Mouse (Mus musculus) midbrain, embryonic 15.5 days (tissue): ENCODE results near the gene Gm17349. TPM values are rescaled to one million over a fixed set of nuclear protein-coding genes. Genes with fewer than 3 reads are reported as not detected.
"Not testable (repeated sequence)": the region's sequence is repeated elsewhere in the genome, so short reads cannot be mapped to it uniquely, and the experiment has no call there.

Experiments used
- ATAC-seq: fragments of 200-750 bp; cut with Nextera tagmentation; replicated peaks from 2 replicates; pipeline ENCODE4 v1.8.0; 2017; ENCODE audit warnings: moderate TSS enrichment
- H3K27ac ChIP-seq: fragments of 300-500 bp; sonication (generic); 2 replicates; pipeline ENCODE4 v1.5.1; 2015; ENCODE audit warnings: mild to moderate bottlenecking, inconsistent platforms
- H3K27me3 ChIP-seq: fragments of 300-500 bp; sonication (generic); replicated peaks from 2 replicates; pipeline ENCODE4 v1.6.1; 2015; ENCODE audit warnings: inconsistent platforms
- H3K36me3 ChIP-seq: fragments of 300-500 bp; sonication (generic); replicated peaks from 2 replicates; pipeline ENCODE4 v1.6.1; 2015; ENCODE audit warnings: inconsistent platforms
- H3K4me1 ChIP-seq: fragments of 300-500 bp; sonication (generic); 2 replicates; pipeline ENCODE4 v1.6.1; 2015; ENCODE audit warnings: inconsistent platforms
- H3K4me2 ChIP-seq: fragments of 300-500 bp; sonication (generic); 2 replicates; pipeline ENCODE4 v1.6.1; 2015; ENCODE audit warnings: inconsistent platforms, mild to moderate bottlenecking, moderate library complexity
- H3K4me3 ChIP-seq: fragments of 300-500 bp; sonication (generic); 2 replicates; pipeline ENCODE4 v1.5.1; 2015; ENCODE audit warnings: mild to moderate bottlenecking, inconsistent platforms
- H3K9ac ChIP-seq: fragments of 300-500 bp; sonication (generic); 2 replicates; pipeline ENCODE4 v1.6.1; 2015; ENCODE audit warnings: mild to moderate bottlenecking, inconsistent platforms
- H3K9me3 ChIP-seq: fragments of 300-500 bp; sonication (generic); 2 replicates; pipeline ENCODE4 v1.6.1; 2016; ENCODE audit warnings: inconsistent platforms
- WGBS: fragments of 180-500 bp; shearing (Covaris S2); methylation state at CpG from one replicate; pipeline ENCODE4 v1.1.7; 2015; ENCODE audit warnings: mixed read lengths; 5-methylcytosine and 5-hydroxymethylcytosine counted together
- polyA plus RNA-seq: library from polyadenylated mRNA; unstranded; fragments of >200 nt; fragmentation: Nextera tagmentation; extraction: Ambion mirVana; gene quantifications from 2 replicates; pipeline ENCODE4 v1.2.1, GENCODE M21; 2015

The Gm17349 gene
- not detected in 2 replicates for polyA plus RNA-seq

GRCm38 (mm10) chr15:99705440-99706048 is at the start of gene Gm17349:
Gene Gm17349, minus strand, starts transcription at chr15:99705490.
- Histone ChIP-seq H3K27ac (peak within 1 kb of the TSS; percentile 71), H3K9me3 (no peaks in the 10 kb centered on the region), H3K4me1 (peaks cover 30% of the 10 kb centered on the region), H3K36me3 (peaks cover 46% of the 10 kb centered on the region), H3K27me3 (no peaks in the 10 kb centered on the region), H3K4me3 (peak within 1 kb of the TSS; percentile 87), H3K9ac (peak within 1 kb of the TSS; percentile 96), H3K4me2 (peak within 1 kb of the TSS; percentile 95)
- 62% methylated on average over 11 of the region's 11 CpGs for WGBS
- no peak for ATAC-seq

- H3K4me3 ChIP-seq: no peak overlapping the region
- H3K27me3 ChIP-seq: no peaks in the 10 kb centered on the region
- H3K36me3 ChIP-seq: no peaks in the 10 kb centered on the region
- H3K9ac ChIP-seq: no peak overlapping the region
- no peak for ATAC-seq
- WGBS: 81% methylated on average over 3 of the region's 3 CpGs
- no peaks in the 10 kb centered on the region for H3K4me1 ChIP-seq
- H3K27ac ChIP-seq: no peak overlapping the region
- no peaks in the 10 kb centered on the region for H3K9me3 ChIP-seq
- no peak overlapping the region for H3K4me2 ChIP-seq
These were observed 48.9 kb upstream of the Gm17349 start for GRCm38 (mm10) chr15:99754204-99754603.

- peaks cover 36% of the 10 kb centered on the region for H3K36me3 ChIP-seq
- no peaks in the 10 kb centered on the region for H3K27me3 ChIP-seq
- H3K4me3 ChIP-seq: no peak overlapping the region
- WGBS: 96% methylated on average over 4 of the region's 4 CpGs
- no peaks in the 10 kb centered on the region for H3K9me3 ChIP-seq
- H3K4me1 ChIP-seq: no peaks in the 10 kb centered on the region
- no peak overlapping the region for H3K4me2 ChIP-seq
- H3K9ac ChIP-seq: no peak overlapping the region
- ATAC-seq: no peak
- no peak overlapping the region for H3K27ac ChIP-seq
These were observed 34.9 kb upstream of the Gm17349 start for GRCm38 (mm10) chr15:99740229-99740628.

- ATAC-seq: no peak
- Histone ChIP-seq H3K27me3 (no peaks in the 10 kb centered on the region), H3K9me3 (no peaks in the 10 kb centered on the region), H3K27ac (no peak overlapping the region), H3K4me3 (no peak overlapping the region), H3K9ac (no peak overlapping the region), H3K36me3 (peaks cover 29% of the 10 kb centered on the region), H3K4me1 (no peaks in the 10 kb centered on the region), H3K4me2 (no peak overlapping the region)
- 92% methylated on average over 11 of the region's 11 CpGs for WGBS
These were observed 31.4 kb upstream of the Gm17349 start for GRCm38 (mm10) chr15:99736675-99737074.

- no peaks in the 10 kb centered on the region for H3K4me1 ChIP-seq
- H3K36me3 ChIP-seq: peaks cover 26% of the 10 kb centered on the region
- H3K9ac ChIP-seq: no peak overlapping the region
- no peak overlapping the region for H3K4me2 ChIP-seq
- no peak for ATAC-seq
- H3K9me3 ChIP-seq: no peaks in the 10 kb centered on the region
- no peak overlapping the region for H3K27ac ChIP-seq
- no peak overlapping the region for H3K4me3 ChIP-seq
- WGBS: 91% methylated on average over 2 of the region's 2 CpGs
- no peaks in the 10 kb centered on the region for H3K27me3 ChIP-seq
These were observed 30.3 kb upstream of the Gm17349 start for GRCm38 (mm10) chr15:99735631-99736030.

GRCm38 (mm10) chr15:99733186-99733585 is 27.9 kb upstream of the Gm17349 start:
- H3K27me3 ChIP-seq: no peaks in the 10 kb centered on the region
- no peaks in the 10 kb centered on the region for H3K4me1 ChIP-seq
- peaks cover 22% of the 10 kb centered on the region for H3K36me3 ChIP-seq
- H3K27ac ChIP-seq: no peak overlapping the region
- no peak overlapping the region for H3K9ac ChIP-seq
- ATAC-seq: no peak
- 95% methylated on average over 5 of the region's 5 CpGs for WGBS
- no peak overlapping the region for H3K4me3 ChIP-seq
- H3K4me2 ChIP-seq: no peak overlapping the region
- H3K9me3 ChIP-seq: no peaks in the 10 kb centered on the region

GRCm38 (mm10) chr15:99731678-99732077 is 26.4 kb upstream of the Gm17349 start:
- H3K9ac ChIP-seq: no peak overlapping the region
- H3K36me3 ChIP-seq: peaks cover 19% of the 10 kb centered on the region
- H3K4me1 ChIP-seq: peaks cover 3% of the 10 kb centered on the region
- H3K4me3 ChIP-seq: no peak overlapping the region
- ATAC-seq: no peak
- no peak overlapping the region for H3K27ac ChIP-seq
- H3K9me3 ChIP-seq: no peaks in the 10 kb centered on the region
- WGBS: 86% methylated on average over 3 of the region's 3 CpGs
- H3K27me3 ChIP-seq: no peaks in the 10 kb centered on the region
- H3K4me2 ChIP-seq: no peak overlapping the region

- no peak for ATAC-seq
- Histone ChIP-seq H3K9me3 (no peaks in the 10 kb centered on the region), H3K27me3 (no peaks in the 10 kb centered on the region), H3K4me2 (no peak overlapping the region), H3K4me1 (peaks cover 8% of the 10 kb centered on the region), H3K36me3 (peaks cover 17% of the 10 kb centered on the region), H3K9ac (no peak overlapping the region), H3K27ac (no peak overlapping the region), H3K4me3 (no peak overlapping the region)
- 94% methylated on average over 2 of the region's 2 CpGs for WGBS
These were observed 25.9 kb upstream of the Gm17349 start for GRCm38 (mm10) chr15:99731167-99731566.

- Histone ChIP-seq H3K9ac (no peak overlapping the region), H3K9me3 (no peaks in the 10 kb centered on the region), H3K27me3 (no peaks in the 10 kb centered on the region), H3K4me2 (no peak overlapping the region), H3K4me1 (peaks cover 19% of the 10 kb centered on the region), H3K4me3 (no peak overlapping the region), H3K36me3 (peaks cover 14% of the 10 kb centered on the region), H3K27ac (no peak overlapping the region)
- WGBS: 88% methylated on average over 4 of the region's 4 CpGs
- no peak for ATAC-seq
These were observed 23.9 kb upstream of the Gm17349 start for GRCm38 (mm10) chr15:99729056-99729783.

- WGBS: 95% methylated on average over 5 of the region's 5 CpGs
- H3K36me3 ChIP-seq: peaks cover 14% of the 10 kb centered on the region
- H3K4me2 ChIP-seq: no peak overlapping the region
- no peaks in the 10 kb centered on the region for H3K27me3 ChIP-seq
- no peak overlapping the region for H3K4me3 ChIP-seq
- no peak for ATAC-seq
- H3K9me3 ChIP-seq: no peaks in the 10 kb centered on the region
- no peak overlapping the region for H3K27ac ChIP-seq
- H3K9ac ChIP-seq: no peak overlapping the region
- H3K4me1 ChIP-seq: peaks cover 27% of the 10 kb centered on the region
These were observed 22.9 kb upstream of the Gm17349 start for GRCm38 (mm10) chr15:99728211-99728610.

- WGBS: 97% methylated on average over 12 of the region's 12 CpGs
- H3K9me3 ChIP-seq: no peaks in the 10 kb centered on the region
These were observed 22.2 kb upstream of the Gm17349 start for GRCm38 (mm10) chr15:99727525-99727924.

GRCm38 (mm10) chr15:99727039-99727438 is 21.7 kb upstream of the Gm17349 start:
- H3K9ac ChIP-seq, H3K27me3 ChIP-seq, H3K27ac ChIP-seq, H3K9me3 ChIP-seq, H3K4me2 ChIP-seq, ATAC-seq, H3K4me3 ChIP-seq: not testable (repeated sequence)
- 94% methylated on average over 4 of the region's 5 CpGs for WGBS
- H3K36me3 ChIP-seq: peaks cover 21% of the 10 kb centered on the region
- peaks cover 27% of the 10 kb centered on the region for H3K4me1 ChIP-seq

More at GRCm38 (mm10) chr15:99727525-99727924, 22.2 kb upstream of the Gm17349 start:
- Histone ChIP-seq H3K27me3 (no peaks in the 10 kb centered on the region), H3K4me2 (no peak overlapping the region), H3K4me3 (no peak overlapping the region), H3K4me1 (peaks cover 27% of the 10 kb centered on the region), H3K27ac (no peak overlapping the region), H3K9ac (no peak overlapping the region), H3K36me3 (peaks cover 16% of the 10 kb centered on the region)
- no peak for ATAC-seq

GRCm38 (mm10) chr15:99726549-99726948 is 21.3 kb upstream of the Gm17349 start:
- Histone ChIP-seq H3K4me3 (peak overlapping the region; percentile 88), H3K27me3 (no peaks in the 10 kb centered on the region), H3K9me3 (no peaks in the 10 kb centered on the region), H3K4me1 (peaks cover 27% of the 10 kb centered on the region), H3K27ac (no peak overlapping the region), H3K4me2 (peak overlapping the region; percentile 74), H3K36me3 (peaks cover 22% of the 10 kb centered on the region), H3K9ac (peak overlapping the region; percentile 83)
- 88% methylated on average over 2 of the region's 2 CpGs for WGBS
- no peak for ATAC-seq
